Mouse (Mus musculus) liver, embryonic 12.5 days (tissue): ENCODE data around the gene Srrd. TPM values are rescaled to one million over a fixed set of nuclear protein-coding genes. Genes with fewer than 3 reads are reported as not detected.

Experiments used
- ATAC-seq: fragments of 200-750 bp; cut with Nextera tagmentation; 2 replicates; pipeline ENCODE4 v1.8.0; 2017; ENCODE audit warnings: moderate number of reproducible peaks, mild to moderate bottlenecking, moderate library complexity
- H3K27ac ChIP-seq: fragments of 300-500 bp; sonication (generic); 2 replicates; pipeline ENCODE4 v1.5.1; 2016; ENCODE audit warnings: mild to moderate bottlenecking
- H3K27me3 ChIP-seq: fragments of 300-500 bp; sonication (generic); replicated peaks from 2 replicates; pipeline ENCODE4 v1.6.1; 2016; ENCODE audit warnings: mild to moderate bottlenecking, moderate library complexity
- H3K36me3 ChIP-seq: fragments of 300-500 bp; sonication (generic); 2 replicates; pipeline ENCODE4 v1.6.1; 2016; ENCODE audit warnings: mild to moderate bottlenecking, moderate library complexity
- H3K4me1 ChIP-seq: fragments of 300-500 bp; sonication (generic); 2 replicates; pipeline ENCODE4 v1.6.1; 2016
- H3K4me2 ChIP-seq: fragments of 300-500 bp; sonication (generic); 2 replicates; pipeline ENCODE4 v1.6.1; 2016; ENCODE audit warnings: mild to moderate bottlenecking, moderate library complexity
- H3K4me3 ChIP-seq: fragments of 300-500 bp; sonication (generic); 2 replicates; pipeline ENCODE4 v1.5.1; 2016; ENCODE audit warnings: mild to moderate bottlenecking, moderate library complexity
- H3K9ac ChIP-seq: fragments of 300-500 bp; sonication (generic); 2 replicates; pipeline ENCODE4 v1.6.1; 2016; ENCODE audit warnings: mild to moderate bottlenecking, moderate library complexity
- H3K9me3 ChIP-seq: fragments of 300-500 bp; sonication (generic); replicated peaks from 2 replicates; pipeline ENCODE4 v1.6.1; 2016; ENCODE audit warnings: mild to moderate bottlenecking, moderate library complexity
- WGBS: fragments of 180-500 bp; shearing (Covaris S2); methylation state at CpG from one replicate; pipeline ENCODE4 v1.1.7; 2016; ENCODE audit not compliant: insufficient replicate concordance; 5-methylcytosine and 5-hydroxymethylcytosine counted together
- polyA plus RNA-seq: library from polyadenylated mRNA; unstranded; fragments of >200 nt; fragmentation: Nextera tagmentation; extraction: Ambion mirVana; gene quantifications from 2 replicates; pipeline ENCODE4 v1.2.1, GENCODE M21; 2016

Srrd gene
- polyA plus RNA-seq, 1 experiment from 2014 or later = 26.1 TPM

GRCm38 (mm10) chr5:112305842-112306241 lies 37.0 kb downstream of the Srrd start:
- no peak overlapping the region for H3K9ac ChIP-seq
- peaks cover 81% of the 10 kb centered on the region for H3K36me3 ChIP-seq
- no peaks in the 10 kb centered on the region for H3K9me3 ChIP-seq
- no peak for ATAC-seq
- no peak overlapping the region for H3K27ac ChIP-seq
- 88% methylated on average over 5 of the region's 5 CpGs for WGBS
- H3K4me2 ChIP-seq = no peak overlapping the region
- no peak overlapping the region for H3K4me3 ChIP-seq
- H3K27me3 ChIP-seq = no peaks in the 10 kb centered on the region
- H3K4me1 ChIP-seq = peaks cover 18% of the 10 kb centered on the region

DNA sequence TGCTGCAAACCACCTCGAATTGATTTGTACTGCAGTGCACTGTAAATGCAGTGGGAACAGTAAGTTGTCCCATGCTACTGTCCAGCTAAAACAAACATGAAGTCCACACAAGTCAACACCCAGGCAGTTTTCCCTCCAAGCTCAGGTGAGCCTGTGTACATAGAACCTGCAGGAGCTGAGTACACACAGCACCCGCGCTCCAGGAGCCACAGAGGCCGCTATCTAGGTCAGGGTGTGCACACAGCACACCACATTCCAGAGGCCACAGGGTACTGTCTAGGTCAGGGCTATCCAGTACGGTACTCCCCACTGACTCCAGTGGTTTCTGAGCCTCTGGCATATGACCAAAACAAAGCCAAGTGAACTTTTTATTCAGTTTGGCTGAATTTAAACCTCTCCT lies 40.5 kb downstream of the Srrd start:
- peak overlapping the region; percentile 70 for H3K27ac ChIP-seq
- H3K4me3 ChIP-seq = no peak overlapping the region
- H3K4me1 ChIP-seq = peaks cover 53% of the 10 kb centered on the region
- no peaks in the 10 kb centered on the region for H3K27me3 ChIP-seq
- H3K4me2 ChIP-seq = no peak overlapping the region
- no peak overlapping the region for H3K9ac ChIP-seq
- H3K36me3 ChIP-seq = peaks cover 52% of the 10 kb centered on the region
- WGBS = 77% methylated on average over 5 of the region's 5 CpGs
- no peaks in the 10 kb centered on the region for H3K9me3 ChIP-seq
- peak; percentile 84 for ATAC-seq

GRCm38 (mm10) chr5:112301694-112302093 lies 41.1 kb downstream of the Srrd start:
- Histone ChIP-seq H3K9me3 (no peaks in the 10 kb centered on the region), H3K36me3 (peaks cover 51% of the 10 kb centered on the region), H3K4me3 (no peak overlapping the region), H3K27ac (peak overlapping the region; percentile 69), H3K4me1 (peaks cover 60% of the 10 kb centered on the region), H3K9ac (no peak overlapping the region), H3K27me3 (no peaks in the 10 kb centered on the region), H3K4me2 (no peak overlapping the region)
- WGBS = 74% methylated on average over 4 of the region's 4 CpGs
- ATAC-seq = no peak

DNA sequence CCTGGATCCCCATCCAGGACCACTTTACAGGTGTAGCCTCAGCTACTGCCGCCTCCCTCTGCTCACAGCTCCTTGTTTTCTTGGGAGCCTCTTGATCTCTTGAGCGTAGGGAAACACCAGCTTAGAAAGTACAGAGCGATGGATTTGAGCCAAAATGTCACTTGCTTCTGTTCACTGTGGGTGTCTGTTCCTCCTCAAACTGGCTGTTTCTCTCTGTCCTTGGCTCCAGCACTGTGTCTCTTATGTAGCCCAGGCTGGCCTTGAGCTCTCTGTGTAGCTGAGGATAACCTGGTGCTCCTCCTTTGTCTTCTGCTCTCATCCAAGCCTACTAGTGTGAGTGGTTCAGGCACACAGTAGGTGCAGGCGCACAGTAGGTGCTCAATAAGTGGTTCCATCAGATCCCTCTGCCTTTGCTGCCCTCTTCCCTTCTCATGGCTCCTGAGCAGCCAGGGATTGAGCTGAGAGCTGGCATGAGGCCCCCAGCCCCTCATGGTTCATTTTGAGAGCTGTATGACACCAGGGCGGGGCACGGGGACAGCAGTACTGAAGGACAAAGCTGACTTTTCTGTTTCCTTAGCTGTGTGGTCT lies 42.0 kb downstream of the Srrd start:
- no peaks in the 10 kb centered on the region for H3K9me3 ChIP-seq
- peaks cover 68% of the 10 kb centered on the region for H3K4me1 ChIP-seq
- no peak overlapping the region for H3K4me2 ChIP-seq
- peaks cover 42% of the 10 kb centered on the region for H3K36me3 ChIP-seq
- no peaks in the 10 kb centered on the region for H3K27me3 ChIP-seq
- H3K27ac ChIP-seq = no peak overlapping the region; the same call in 1 of the 2 replicates
- ATAC-seq = no peak
- no peak overlapping the region for H3K4me3 ChIP-seq
- H3K9ac ChIP-seq = no peak overlapping the region
- WGBS = 78% methylated on average over 6 of the region's 6 CpGs

- Histone ChIP-seq H3K27me3 (no peaks in the 10 kb centered on the region), H3K36me3 (peaks cover 35% of the 10 kb centered on the region), H3K9me3 (no peaks in the 10 kb centered on the region), H3K4me1 (peaks cover 75% of the 10 kb centered on the region), H3K4me2 (no peak overlapping the region), H3K9ac (no peak overlapping the region), H3K4me3 (no peak overlapping the region), H3K27ac (no peak overlapping the region)
- WGBS = 67% methylated on average over 2 of the region's 2 CpGs
- ATAC-seq = no peak
Observed at GRCm38 (mm10) chr5:112300112-112300511, 42.7 kb downstream of the Srrd start.

DNA sequence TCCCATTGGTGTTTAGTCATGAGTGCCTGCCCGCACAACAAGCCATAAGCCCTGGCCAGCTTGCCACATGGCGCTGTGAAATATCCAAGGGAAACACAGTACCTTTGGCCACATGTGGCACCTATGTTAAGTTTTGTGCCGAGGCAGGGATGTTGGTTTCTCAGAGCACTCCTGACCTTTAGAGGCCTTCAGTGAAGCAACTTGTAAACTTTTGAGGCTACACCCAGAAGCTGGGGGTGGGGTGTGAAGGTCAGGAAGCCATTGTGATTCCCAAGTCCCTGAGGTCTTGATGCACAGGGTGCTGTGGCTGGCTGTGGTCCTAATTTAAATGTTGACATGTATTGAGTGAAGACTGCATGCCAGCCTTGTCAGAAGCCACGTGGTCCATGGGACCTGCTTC lies 43.4 kb downstream of the Srrd start:
- no peak for ATAC-seq
- Histone ChIP-seq H3K4me1 (peaks cover 83% of the 10 kb centered on the region), H3K9me3 (no peaks in the 10 kb centered on the region), H3K4me2 (no peak overlapping the region), H3K27ac (peak overlapping the region; percentile 78; the same call in 1 of the 2 replicates), H3K9ac (no peak overlapping the region), H3K36me3 (peaks cover 28% of the 10 kb centered on the region), H3K4me3 (no peak overlapping the region), H3K27me3 (no peaks in the 10 kb centered on the region)
- 66% methylated on average over 4 of the region's 4 CpGs for WGBS

GRCm38 (mm10) chr5:112298226-112298988 lies 44.4 kb downstream of the Srrd start:
- Histone ChIP-seq H3K27me3 (no peaks in the 10 kb centered on the region), H3K4me3 (no peak overlapping the region), H3K36me3 (peaks cover 18% of the 10 kb centered on the region), H3K9ac (peak overlapping the region; percentile 32; the same call in 1 of the 2 replicates), H3K4me2 (no peak overlapping the region; the same call in 1 of the 2 replicates), H3K4me1 (peaks cover 87% of the 10 kb centered on the region), H3K27ac (peak overlapping the region; percentile 78), H3K9me3 (no peaks in the 10 kb centered on the region)
- 56% methylated on average over 12 of the region's 12 CpGs for WGBS
- ATAC-seq = no peak

DNA sequence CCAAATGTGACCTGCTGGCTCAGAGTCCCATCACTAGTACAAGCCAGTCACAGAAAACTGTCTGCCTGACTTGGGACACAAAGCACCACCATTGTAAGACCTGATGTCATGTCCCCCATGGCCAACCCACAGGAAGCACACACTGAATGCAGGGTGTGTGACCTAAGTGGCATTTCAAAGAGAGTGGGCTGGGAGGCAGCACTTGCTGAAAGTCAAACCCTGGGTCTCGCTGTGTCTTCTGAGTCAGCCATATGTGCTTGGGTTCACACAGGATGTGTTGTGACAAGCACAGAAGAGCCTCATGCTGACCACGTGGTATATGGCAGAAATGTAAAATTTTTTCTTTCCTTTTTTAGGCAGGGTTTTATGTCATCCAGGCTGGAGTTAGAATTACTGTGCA lies 45.6 kb downstream of the Srrd start:
- H3K4me1 ChIP-seq = peaks cover 99% of the 10 kb centered on the region
- no peak for ATAC-seq
- H3K9ac ChIP-seq = peak overlapping the region; percentile 45
- WGBS = 51% methylated on average over 2 of the region's 2 CpGs
- no peak overlapping the region for H3K4me3 ChIP-seq
- peaks cover 16% of the 10 kb centered on the region for H3K36me3 ChIP-seq
- H3K27ac ChIP-seq = peak overlapping the region; percentile 78
- H3K4me2 ChIP-seq = peak overlapping the region; percentile 29; the same call in 1 of the 2 replicates
- H3K9me3 ChIP-seq = no peaks in the 10 kb centered on the region
- no peaks in the 10 kb centered on the region for H3K27me3 ChIP-seq

GRCm38 (mm10) chr5:112296404-112297181 lies 46.2 kb downstream of the Srrd start:
- Histone ChIP-seq H3K36me3 (peaks cover 16% of the 10 kb centered on the region), H3K4me2 (peak overlapping the region; percentile 29), H3K27ac (peak overlapping the region; percentile 78), H3K27me3 (no peaks in the 10 kb centered on the region), H3K9me3 (no peaks in the 10 kb centered on the region), H3K4me3 (no peak overlapping the region), H3K4me1 (peaks cover 100% of the 10 kb centered on the region), H3K9ac (peak overlapping the region; percentile 45)
- peak; percentile 74 for ATAC-seq
- 36% methylated on average over 5 of the region's 6 CpGs for WGBS

GRCm38 (mm10) chr5:112295564-112295963 lies 47.3 kb downstream of the Srrd start:
- Histone ChIP-seq H3K27ac (peak overlapping the region; percentile 78), H3K9me3 (no peaks in the 10 kb centered on the region), H3K4me1 (peaks cover 98% of the 10 kb centered on the region), H3K9ac (no peak overlapping the region; the same call in 1 of the 2 replicates), H3K4me3 (no peak overlapping the region), H3K27me3 (no peaks in the 10 kb centered on the region), H3K4me2 (peak overlapping the region; percentile 19), H3K36me3 (peaks cover 11% of the 10 kb centered on the region; the same call in 1 of the 2 replicates)
- ATAC-seq = no peak
- WGBS = 60% methylated on average over 8 of the region's 8 CpGs

- Histone ChIP-seq H3K4me2 (peak overlapping the region; percentile 21), H3K27ac (peak overlapping the region; percentile 78), H3K9me3 (no peaks in the 10 kb centered on the region), H3K27me3 (no peaks in the 10 kb centered on the region), H3K4me3 (no peak overlapping the region), H3K4me1 (peaks cover 96% of the 10 kb centered on the region), H3K36me3 (peaks cover 11% of the 10 kb centered on the region; the same call in 1 of the 2 replicates), H3K9ac (no peak overlapping the region; the same call in 1 of the 2 replicates)
- ATAC-seq = peak; percentile 40; the same call in 1 of the 2 replicates
- WGBS = 22% methylated on average over 8 of the region's 8 CpGs
Observed at GRCm38 (mm10) chr5:112295162-112295561, 47.7 kb downstream of the Srrd start.
